Mouse (Mus musculus): ENCODE results near the gene Sstr2. TPM values are rescaled to one million over a fixed set of nuclear protein-coding genes. Genes with fewer than 3 reads are reported as not detected.
A peak's percentile ranks its signal among the peaks of the same experiment; 100 is the strongest.

Gene Sstr2
- polyA plus RNA-seq, 2 experiments, result 0.91 to 1.1 TPM

DNA sequence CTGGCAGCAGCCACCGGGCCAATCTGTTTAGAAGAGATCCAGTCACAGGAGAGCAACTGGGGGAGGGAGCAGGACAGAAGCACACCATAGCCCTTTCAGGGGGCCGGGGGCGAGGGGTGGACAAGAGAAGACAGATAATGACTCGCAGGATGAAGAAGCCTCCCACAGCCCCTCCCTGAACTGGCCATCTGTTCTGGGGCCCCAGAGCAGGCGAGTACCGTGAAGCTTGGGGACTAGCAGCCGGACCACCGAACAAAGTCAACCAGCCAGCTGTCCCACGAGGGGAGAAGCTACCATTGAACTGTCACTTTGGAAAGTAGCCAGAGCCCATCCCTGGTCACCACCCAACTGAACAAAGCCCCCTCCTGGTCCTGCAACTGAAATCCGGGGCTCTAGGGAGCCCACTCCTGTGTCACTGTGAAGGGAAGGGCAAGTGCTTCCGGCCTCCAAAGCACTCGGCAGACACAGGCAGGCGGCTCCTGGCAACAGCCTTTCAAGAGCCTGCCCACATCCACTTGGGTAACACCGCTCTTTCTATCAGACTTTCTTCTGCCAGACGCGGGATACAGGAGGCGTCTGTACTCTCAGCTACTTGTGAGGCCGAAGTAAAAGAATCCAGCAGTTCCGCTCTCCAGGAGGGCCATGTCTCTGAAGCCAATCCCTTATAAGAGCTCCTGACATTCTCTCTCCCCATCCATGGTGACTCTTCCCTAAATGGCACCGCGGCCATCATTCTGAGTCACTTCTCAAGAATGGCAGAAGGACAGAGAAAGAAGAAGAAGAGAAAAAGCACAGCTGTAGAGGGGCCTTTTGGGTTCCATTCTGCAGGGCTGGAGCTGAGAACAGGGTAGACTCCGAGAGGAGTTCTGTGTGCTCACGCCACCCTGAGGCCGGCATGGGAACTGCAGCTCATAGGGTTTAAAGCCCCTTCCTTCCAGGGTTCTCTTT is 7.2 kb upstream of the Sstr2 start:
- DNase-seq (ENCODE audit: low spot score) (peak; percentile 60), ATAC-seq (ENCODE audit: low FRiP score, low read depth) (peak; percentile 53)
- 19% methylated on average over 24 of the region's 24 CpGs for WGBS
- Histone ChIP-seq H3K4me3 (replicated peaks; ENCODE audit: low read length) (no peak overlapping the region), H3K9me3 (ENCODE audit: control insufficient read depth, low read length) (no peaks in the 10 kb centered on the region), H3K4me2 (replicated peaks; ENCODE audit: low read depth, low read length, severe bottlenecking) (0 out of 2 replicates have a peak overlapping the region, but pooled peaks have one; percentile 26), H3K9ac (ENCODE audit: low read depth, low read length, severe bottlenecking) (no peak overlapping the region), H3K27me3 (ENCODE audit: control insufficient read depth, insufficient read depth, low read length) (no peaks in the 10 kb centered on the region), H3K36me3 (ENCODE audit: control insufficient read depth, insufficient read depth, low read length) (no peaks in the 10 kb centered on the region), H3K4me1 (ENCODE audit: control insufficient read depth, insufficient read depth, low read length) (peaks cover 9% of the 10 kb centered on the region; the same call in 1 of the 2 replicates), H3K27ac (replicated peaks; ENCODE audit: low read depth, low read length) (no peak overlapping the region)
- no peak for TF ChIP-seq POLR2A (IDR thresholded peaks at IDR 0.05; ENCODE audit: borderline replicate concordance, extremely low read depth, insufficient read depth, insufficient read length)

DNA sequence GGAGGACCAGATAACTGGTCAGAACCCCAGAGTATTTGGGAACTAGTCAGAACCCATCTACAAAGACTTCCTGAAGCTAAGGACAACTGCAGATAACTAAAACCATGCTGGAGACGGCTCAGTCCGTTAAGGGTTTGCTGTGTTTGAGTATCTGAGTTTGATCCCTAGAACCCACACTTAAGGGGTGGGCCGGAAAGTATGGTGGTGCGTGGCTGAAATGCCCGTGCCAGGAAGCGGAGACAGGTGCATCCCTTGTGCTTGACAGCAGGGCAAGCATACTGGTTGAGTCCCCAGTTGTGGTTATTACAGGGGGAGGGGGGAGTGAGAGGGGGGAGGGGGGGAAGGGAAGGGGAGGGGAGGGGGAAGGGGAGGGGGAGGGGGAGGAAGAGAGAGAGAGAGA is 4.7 kb upstream of the Sstr2 start:
- Histone ChIP-seq H3K9ac (ENCODE audit: low read depth, low read length, severe bottlenecking) (no peak overlapping the region), H3K9me3 (ENCODE audit: control insufficient read depth, low read length) (no peaks in the 10 kb centered on the region), H3K4me2 (replicated peaks; ENCODE audit: low read depth, low read length, severe bottlenecking) (no peak overlapping the region), H3K27ac (replicated peaks; ENCODE audit: low read depth, low read length) (no peak overlapping the region), H3K27me3 (ENCODE audit: control insufficient read depth, insufficient read depth, low read length) (peaks cover 17% of the 10 kb centered on the region), H3K4me1 (ENCODE audit: control insufficient read depth, insufficient read depth, low read length) (peaks cover 16% of the 10 kb centered on the region), H3K4me3 (replicated peaks; ENCODE audit: low read length) (no peak overlapping the region), H3K36me3 (ENCODE audit: control insufficient read depth, insufficient read depth, low read length) (no peaks in the 10 kb centered on the region)
- ATAC-seq (ENCODE audit: low FRiP score, low read depth) (no peak), DNase-seq (ENCODE audit: low spot score) (no peak)
- 73% methylated on average over 6 of the region's 6 CpGs for WGBS
- no peak for TF ChIP-seq POLR2A (IDR thresholded peaks at IDR 0.05; ENCODE audit: borderline replicate concordance, extremely low read depth, insufficient read depth, insufficient read length)

GRCm38 (mm10) chr11:113617132-113617911 is 1.8 kb upstream of the Sstr2 start:
- peaks cover 33% of the 10 kb centered on the region for H3K27me3 ChIP-seq (ENCODE audit: control insufficient read depth, insufficient read depth, low read length)
- no peak for ATAC-seq (ENCODE audit: low FRiP score, low read depth)
- WGBS, result 51% methylated on average over 14 of the region's 14 CpGs

GRCm38 (mm10) chr11:113618303-113618671 is 855 bp upstream of the Sstr2 start:
- Histone ChIP-seq H3K4me3 (replicated peaks; ENCODE audit: low read length) (peak overlapping the region; percentile 46), H3K27me3 (ENCODE audit: control insufficient read depth, insufficient read depth, low read length) (peaks cover 33% of the 10 kb centered on the region), H3K36me3 (ENCODE audit: control insufficient read depth, insufficient read depth, low read length) (no peaks in the 10 kb centered on the region), H3K9ac (ENCODE audit: low read depth, low read length, severe bottlenecking) (no peak overlapping the region), H3K9me3 (ENCODE audit: control insufficient read depth, low read length) (no peaks in the 10 kb centered on the region), H3K27ac (replicated peaks; ENCODE audit: low read depth, low read length) (no peak overlapping the region), H3K4me1 (ENCODE audit: control insufficient read depth, insufficient read depth, low read length) (peaks cover 15% of the 10 kb centered on the region), H3K4me2 (replicated peaks; ENCODE audit: low read depth, low read length, severe bottlenecking) (peak overlapping the region; percentile 74)
- no peak for TF ChIP-seq POLR2A (IDR thresholded peaks at IDR 0.05; ENCODE audit: borderline replicate concordance, extremely low read depth, insufficient read depth, insufficient read length)
- ATAC-seq (ENCODE audit: low FRiP score, low read depth), result no peak
- 28% methylated on average over 4 of the region's 4 CpGs for WGBS
- no peak for DNase-seq (ENCODE audit: low spot score)

More at GRCm38 (mm10) chr11:113617132-113617911, 1.8 kb upstream of the Sstr2 start:
- no peak for TF ChIP-seq POLR2A (IDR thresholded peaks at IDR 0.05; ENCODE audit: borderline replicate concordance, extremely low read depth, insufficient read depth, insufficient read length)
- Histone ChIP-seq H3K9ac (ENCODE audit: low read depth, low read length, severe bottlenecking) (no peak overlapping the region), H3K4me1 (ENCODE audit: control insufficient read depth, insufficient read depth, low read length) (peaks cover 16% of the 10 kb centered on the region), H3K9me3 (ENCODE audit: control insufficient read depth, low read length) (no peaks in the 10 kb centered on the region), H3K4me3 (replicated peaks; ENCODE audit: low read length) (no peak overlapping the region), H3K36me3 (ENCODE audit: control insufficient read depth, insufficient read depth, low read length) (no peaks in the 10 kb centered on the region), H3K4me2 (replicated peaks; ENCODE audit: low read depth, low read length, severe bottlenecking) (no peak overlapping the region), H3K27ac (replicated peaks; ENCODE audit: low read depth, low read length) (no peak overlapping the region)
- DNase-seq (ENCODE audit: low spot score), result peak; percentile 75

- peak overlapping the region; percentile 22 for H3K9ac ChIP-seq (ENCODE audit: low read depth, low read length, severe bottlenecking)
- WGBS, result 3% methylated on average over 31 of the region's 31 CpGs
- H3K27me3 ChIP-seq (ENCODE audit: control insufficient read depth, insufficient read depth, low read length), result peaks cover 33% of the 10 kb centered on the region
- DNase-seq (ENCODE audit: low spot score), result no peak
- TF ChIP-seq POLR2A (IDR thresholded peaks at IDR 0.05; ENCODE audit: borderline replicate concordance, extremely low read depth, insufficient read depth, insufficient read length), result no peak
- H3K4me2 ChIP-seq (replicated peaks; ENCODE audit: low read depth, low read length, severe bottlenecking), result peak overlapping the region; percentile 74
- no peaks in the 10 kb centered on the region for H3K9me3 ChIP-seq (ENCODE audit: control insufficient read depth, low read length)
- peak overlapping the region; percentile 46 for H3K4me3 ChIP-seq (replicated peaks; ENCODE audit: low read length)
- ATAC-seq (ENCODE audit: low FRiP score, low read depth), result no peak
- peaks cover 15% of the 10 kb centered on the region for H3K4me1 ChIP-seq (ENCODE audit: control insufficient read depth, insufficient read depth, low read length)
- H3K27ac ChIP-seq (replicated peaks; ENCODE audit: low read depth, low read length), result no peak overlapping the region
- H3K36me3 ChIP-seq (ENCODE audit: control insufficient read depth, insufficient read depth, low read length), result no peaks in the 10 kb centered on the region
Measured at GRCm38 (mm10) chr11:113619420-113620080, 408 bp downstream of the Sstr2 start.
